Mouse (Mus musculus) embryonic fibroblast, embryonic 13.5 days (primary cell): ENCODE results near the gene Strc. TPM values are rescaled to one million over a fixed set of nuclear protein-coding genes. Genes with fewer than 3 reads are reported as not detected.
A peak's percentile ranks its signal among the peaks of the same experiment; 100 is the strongest.

Experiments
- H3K27ac ChIP-seq: 2 replicates; pipeline ENCODE4 v1.5.1; 2012; ENCODE audit warnings: low read length, control low read depth, inconsistent platforms; ENCODE audit not compliant: insufficient read depth
- H3K4me1 ChIP-seq: 2 replicates; pipeline ENCODE4 v1.6.1; 2011; ENCODE audit warnings: low read length; ENCODE audit not compliant: control insufficient read depth, insufficient read depth
- H3K4me3 ChIP-seq: 2 replicates; pipeline ENCODE4 v1.5.1; 2011; ENCODE audit warnings: mild to moderate bottlenecking, control low read depth, low read length; ENCODE audit not compliant: insufficient read depth
- CTCF ChIP-seq: IDR thresholded peaks from 2 replicates; pipeline ENCODE4 v1.5.1; 2011; ENCODE audit warnings: mild to moderate bottlenecking, control low read depth, low read length, moderate library complexity, borderline replicate concordance; ENCODE audit not compliant: insufficient read depth
- POLR2A ChIP-seq: IDR thresholded peaks from 2 replicates; pipeline ENCODE4 v1.6.1; 2011; ENCODE audit warnings: low read depth, mild to moderate bottlenecking, control low read depth, low read length, moderate library complexity
- polyA plus RNA-seq: library from polyadenylated mRNA; stranded (reverse); fragments of >200 nt; gene quantifications from 2 replicates; pipeline ENCODE4 v1.2.4, GENCODE M21; 2011; ENCODE audit warnings: low read depth; ENCODE audit not compliant: missing spikeins, insufficient read length

Strc gene
- polyA plus RNA-seq, 1 experiment = not detected

DNA sequence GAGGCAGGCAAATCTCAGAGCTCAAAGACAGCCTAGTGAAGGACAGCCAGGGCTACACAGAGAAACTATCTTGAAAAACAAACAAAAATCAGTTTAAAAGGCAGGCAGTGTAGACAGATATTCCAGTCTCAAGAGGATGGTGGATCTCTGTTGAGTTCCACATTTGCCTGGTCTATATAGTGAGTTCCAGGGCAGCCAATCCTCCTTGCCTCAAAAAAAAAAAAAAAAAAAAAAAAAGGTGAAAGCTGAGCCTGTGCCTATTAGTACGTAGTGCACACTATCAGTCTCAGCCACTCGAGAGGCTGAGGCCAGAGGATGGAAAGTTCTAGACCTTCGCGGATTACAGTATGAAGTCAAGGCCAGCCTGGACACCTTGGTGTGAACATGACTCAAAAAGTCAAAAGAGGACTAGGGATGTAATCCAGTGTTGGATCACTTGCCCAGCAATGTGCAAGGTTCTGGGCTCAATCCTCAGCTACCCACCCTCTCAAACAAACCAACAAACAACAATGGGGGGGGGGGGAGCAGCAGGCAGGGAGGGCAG, 25.9 kb upstream of the Strc start:
- no peak for TF ChIP-seq CTCF
- TF ChIP-seq POLR2A = no peak; the same call in 1 of the 2 replicates
- peaks cover 4% of the 10 kb centered on the region for H3K4me1 ChIP-seq
- H3K27ac ChIP-seq = peak overlapping the region; percentile 85
- H3K4me3 ChIP-seq = peak overlapping the region; percentile 51

DNA sequence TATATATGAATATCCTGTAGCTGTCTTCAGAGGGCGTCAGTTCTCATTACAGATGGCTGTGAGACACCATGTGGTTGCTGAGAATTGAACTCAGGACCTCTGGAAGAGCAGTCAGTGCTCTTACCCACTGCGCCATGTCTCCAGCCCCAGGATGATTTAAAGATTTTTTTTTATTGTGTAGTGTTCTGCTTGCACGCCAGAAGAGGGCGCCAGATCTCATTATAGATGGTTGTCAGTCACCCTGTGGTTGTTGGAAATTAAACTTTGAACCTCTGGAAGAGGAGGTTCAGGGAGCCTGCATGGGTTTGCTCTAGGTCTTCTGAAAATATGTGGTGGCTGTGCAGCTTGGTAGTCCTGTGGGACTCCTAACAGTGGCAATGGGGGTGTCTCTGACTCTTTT, 21.2 kb upstream of the Strc start:
- TF ChIP-seq POLR2A = no peak
- TF ChIP-seq CTCF = no peak

GRCm38 (mm10) chr2:121403296-121403695, 16.3 kb upstream of the Strc start:
- H3K4me3 ChIP-seq = no peak overlapping the region
- TF ChIP-seq POLR2A (no peak), CTCF (no peak)
- no peak overlapping the region for H3K27ac ChIP-seq
- H3K4me1 ChIP-seq = no peaks in the 10 kb centered on the region

More for the DNA sequence above, 21.2 kb upstream of the Strc start:
- H3K4me3 ChIP-seq = no peak overlapping the region
- H3K27ac ChIP-seq = no peak overlapping the region
- H3K4me1 ChIP-seq = no peaks in the 10 kb centered on the region

- Histone ChIP-seq H3K4me3 (no peak overlapping the region), H3K27ac (no peak overlapping the region)
- TF ChIP-seq CTCF (no peak), POLR2A (no peak)
Measured at GRCm38 (mm10) chr2:121396624-121397023, 9.7 kb upstream of the Strc start.

DNA sequence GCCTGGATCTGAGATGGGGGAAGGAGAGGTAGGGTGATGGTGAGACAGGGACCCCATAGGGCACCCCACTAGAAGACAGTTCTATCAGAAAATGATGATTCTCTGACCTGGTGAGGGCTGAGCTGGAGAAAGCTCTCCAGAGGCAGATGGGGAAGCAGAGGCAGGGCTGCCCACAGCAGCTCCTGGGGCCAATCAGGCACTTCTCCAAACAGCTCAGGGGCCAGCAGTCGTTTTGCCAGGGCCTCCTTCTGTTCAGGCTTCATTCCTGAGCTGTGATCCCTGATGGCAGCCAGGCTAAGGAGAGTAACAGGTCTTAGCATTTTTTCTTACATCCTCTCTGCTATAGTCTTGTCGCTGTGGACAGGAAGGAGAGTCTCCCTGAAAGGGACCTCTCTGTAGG, 12.2 kb downstream of the Strc start:
- Histone ChIP-seq H3K27ac (no peak overlapping the region), H3K4me1 (no peaks in the 10 kb centered on the region), H3K4me3 (no peak overlapping the region)
- no peak for TF ChIP-seq POLR2A
- no peak for TF ChIP-seq CTCF

More at GRCm38 (mm10) chr2:121396624-121397023, 9.7 kb upstream of the Strc start:
- H3K4me1 ChIP-seq = no peaks in the 10 kb centered on the region

- H3K4me3 ChIP-seq = no peak overlapping the region
- no peaks in the 10 kb centered on the region for H3K4me1 ChIP-seq
- TF ChIP-seq CTCF (no peak), POLR2A (no peak)
- H3K27ac ChIP-seq = no peak overlapping the region
Measured at GRCm38 (mm10) chr2:121372266-121372665, 14.7 kb downstream of the Strc start.

GRCm38 (mm10) chr2:121370921-121371320, 16.0 kb downstream of the Strc start:
- no peaks in the 10 kb centered on the region for H3K4me1 ChIP-seq
- no peak for TF ChIP-seq CTCF
- TF ChIP-seq POLR2A = no peak
- no peak overlapping the region for H3K27ac ChIP-seq
- no peak overlapping the region for H3K4me3 ChIP-seq

- no peak overlapping the region for H3K27ac ChIP-seq
- no peak overlapping the region for H3K4me3 ChIP-seq
- H3K4me1 ChIP-seq = no peaks in the 10 kb centered on the region
- TF ChIP-seq CTCF (no peak), POLR2A (no peak)
Measured at GRCm38 (mm10) chr2:121368831-121369230, 18.1 kb downstream of the Strc start.

- no peaks in the 10 kb centered on the region for H3K4me1 ChIP-seq
- no peak overlapping the region for H3K27ac ChIP-seq
- TF ChIP-seq CTCF = no peak
- no peak for TF ChIP-seq POLR2A
Measured at GRCm38 (mm10) chr2:121363656-121364055, 23.3 kb downstream of the Strc start.

DNA sequence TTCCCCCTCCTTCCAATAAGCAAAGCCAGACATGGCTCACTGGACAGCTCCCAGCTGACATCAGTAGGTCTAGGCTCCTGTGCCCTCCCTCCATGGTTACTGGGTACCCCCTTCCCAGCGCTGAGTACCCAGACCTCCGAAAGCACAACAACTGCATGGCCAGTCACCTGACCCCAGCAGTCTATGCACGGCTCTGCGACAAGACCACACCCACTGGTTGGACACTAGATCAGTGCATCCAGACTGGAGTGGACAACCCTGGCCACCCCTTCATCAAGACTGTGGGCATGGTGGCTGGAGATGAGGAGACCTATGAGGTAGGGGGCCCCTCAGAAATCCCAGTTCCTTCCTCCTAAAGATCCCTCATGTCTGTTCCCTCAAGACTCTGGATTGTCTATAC, 27.5 kb downstream of the Strc start:
- Histone ChIP-seq H3K27ac (no peak overlapping the region), H3K4me1 (no peaks in the 10 kb centered on the region), H3K4me3 (no peak overlapping the region)
- TF ChIP-seq POLR2A (no peak), CTCF (no peak)

More at GRCm38 (mm10) chr2:121363656-121364055, 23.3 kb downstream of the Strc start:
- H3K4me3 ChIP-seq = no peak overlapping the region

DNA sequence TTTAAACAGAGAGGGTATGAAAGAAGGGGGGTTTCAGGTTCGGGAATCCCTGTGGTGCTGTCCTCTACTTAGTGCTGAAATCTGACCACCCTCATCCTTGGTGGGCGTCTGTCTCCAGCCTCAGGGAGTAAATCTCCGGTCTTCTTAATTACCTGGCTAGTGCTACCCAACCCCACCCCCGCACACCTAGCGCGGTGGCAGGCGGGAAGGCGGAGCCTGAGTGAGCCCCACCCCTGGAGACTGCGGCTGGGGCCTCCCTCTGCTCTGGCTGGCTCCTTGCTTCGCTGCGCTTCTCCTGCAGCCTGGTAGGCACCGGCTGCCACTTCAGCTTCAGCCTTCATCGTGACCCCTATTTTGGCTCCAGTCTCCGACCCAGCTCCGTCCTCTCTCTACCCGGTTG, 28.6 kb downstream of the Strc start:
- H3K4me1 ChIP-seq = peaks cover 3% of the 10 kb centered on the region; the same call in 1 of the 2 replicates
- TF ChIP-seq CTCF (no peak), POLR2A (no peak)
- no peak overlapping the region for H3K4me3 ChIP-seq
- H3K27ac ChIP-seq = no peak overlapping the region
